Mouse (Mus musculus): ENCODE measurements around the gene Adcy2.

GRCm38 (mm10) chr13:68998918-68999801 lies at the start of gene Adcy2:
- TF ChIP-seq CTCF (IDR thresholded peaks at IDR 0.05 in 2 of 3, conservative IDR thresholded peaks at IDR 0.05 in 1 of 3; ENCODE audit: control insufficient read depth in 1 of 3, insufficient read depth in 1 of 3, low read depth in 2 of 3, low read length in 3 of 3, poor library complexity in 1 of 3, severe bottlenecking in 1 of 3) = no peak
- no peak for TF ChIP-seq JUND (IDR thresholded peaks at IDR 0.05; ENCODE audit: low read depth, low read length)
- TF ChIP-seq HCFC1 (IDR thresholded peaks at IDR 0.05; ENCODE audit: low read depth, low read length) = no peak
- no peak for TF ChIP-seq POLR2A (IDR thresholded peaks at IDR 0.05; ENCODE audit: control insufficient read depth in 1 of 2, insufficient read depth in 1 of 2, low read depth in 1 of 2, low read length in 2 of 2, poor library complexity in 1 of 2)
- no peak for TF ChIP-seq ZC3H11A (IDR thresholded peaks at IDR 0.05; ENCODE audit: low read depth, low read length)
- TF ChIP-seq POLR2AphosphoS2 (IDR thresholded peaks at IDR 0.05; ENCODE audit: low read length) = no peak
- no peak for TF ChIP-seq ZMIZ1 (IDR thresholded peaks at IDR 0.05; ENCODE audit: low read depth, low read length)
- no peak for TF ChIP-seq ELF1 (IDR thresholded peaks at IDR 0.05; ENCODE audit: low read depth, low read length)
- no peak for TF ChIP-seq SIN3A (IDR thresholded peaks at IDR 0.05; ENCODE audit: low read length)
- no peak for TF ChIP-seq MYC (IDR thresholded peaks at IDR 0.05; ENCODE audit: low read depth, low read length)
- TF ChIP-seq MAX (IDR thresholded peaks at IDR 0.05; ENCODE audit: low read length) = no peak
- TF ChIP-seq CHD1 (IDR thresholded peaks at IDR 0.05; ENCODE audit: low read depth, low read length) = no peak
- TF ChIP-seq EP300 (IDR thresholded peaks at IDR 0.05; ENCODE audit: low read depth in 1 of 2, low read length in 2 of 2) = no peak
- no peak for TF ChIP-seq TCF12 (IDR thresholded peaks at IDR 0.05; ENCODE audit: low read depth, low read length)

Data from MEL (cell line).